Mouse (Mus musculus) duodenum, adult 2 months (tissue): Measurements from ENCODE around the gene Hhipl1. TPM values are rescaled to one million over a fixed set of nuclear protein-coding genes. Genes with fewer than 3 reads are reported as not detected.

Experiments
- polyA plus RNA-seq: library from polyadenylated mRNA; depleted of rRNA; stranded (reverse); fragments of >200 nt; gene quantifications from 2 replicates; pipeline ENCODE4 v1.2.3, GENCODE M21; 2012; ENCODE audit warnings: low replicate concordance; rRNA removed

Hhipl1 gene
- 0.36 and 0.92 TPM in 2 replicates for polyA plus RNA-seq

GRCm38 (mm10) chr12:108305812-108306794, at the start of gene Hhipl1:
Gene Hhipl1 (plus strand): TSS chr12:108306270.

GRCm38 (mm10) chr12:108274661-108275507, 31.2 kb upstream of the Hhipl1 start, which contains the start of gene Ccdc85c:
Gene Ccdc85c (minus strand): TSS chr12:108275425.

GRCm38 (mm10) chr12:108333895-108334445, 27.9 kb downstream of the Hhipl1 start, which contains the start of gene Cyp46a1:
Gene Cyp46a1 (plus strand): TSS chr12:108334381.

GRCm38 (mm10) chr12:108370596-108371428, 64.7 kb downstream of the Hhipl1 start, which contains the start of gene Eml1:
Gene Eml1 (plus strand): TSS chr12:108370957.

Other genes with a start within 250 kb of the Hhipl1 start
- 6.1 and 8.0 TPM in 2 replicates for gene Setd3, start 127.0 kb upstream of the Hhipl1 start, polyA plus RNA-seq
- 7.3 and 8.5 TPM in 2 replicates for gene Ccnk, start 126.7 kb upstream of the Hhipl1 start, polyA plus RNA-seq
- 50.5 and 84.0 TPM in 2 replicates for gene Ccdc85c, start 30.8 kb upstream of the Hhipl1 start, polyA plus RNA-seq
- 0.78 and 1.1 TPM in 2 replicates for gene Cyp46a1, start 28.1 kb downstream of the Hhipl1 start, polyA plus RNA-seq
- gene Eml1, start 64.7 kb downstream of the Hhipl1 start, polyA plus RNA-seq = 7.6 and 18.2 TPM in 2 replicates
- gene Evl, start 248.4 kb downstream of the Hhipl1 start, polyA plus RNA-seq = 13.7 and 14.8 TPM in 2 replicates